Mouse (Mus musculus) Patski (cell line): ENCODE data around the gene Cdh4. TPM values are rescaled to one million over a fixed set of nuclear protein-coding genes. Genes with fewer than 3 reads are reported as not detected.

Experiments used
- ATAC-seq: fragments of 100-300 bp; one replicate; pipeline ENCODE4 v1.8.0; 2021
- CTCF ChIA-PET: fragments of 350-600 bp; sonication (Branson Sonifier 250); formaldehyde crosslinking; loops from one replicate; lab custom pipeline; 2022; ENCODE audit warnings: inconsistent platforms; lab: Charles Lee
- POLR2A ChIA-PET: fragments of 350-600 bp; sonication (Branson Sonifier 250); formaldehyde crosslinking; loops from one replicate; lab custom pipeline; 2022; ENCODE audit warnings: antibody characterized with exemption, inconsistent platforms; lab: Charles Lee
- DNase-seq: peaks from one replicate; pipeline ENCODE4 v3.0.0-alpha.2; 2011; ENCODE audit warnings: low read depth, low spot score
- H3K27me3 ChIP-seq: fragments of 371-371 bp; one replicate; pipeline ENCODE4 v1.5.1; 2021
- CTCF ChIP-seq: fragments of 100-300 bp; IDR thresholded peaks from one replicate; pipeline ENCODE4 v1.5.1; 2021
- in situ Hi-C: fragments of 300-500 bp; cut with MboI; formaldehyde crosslinking; loops from 3 replicates; pipeline ENCODE4 v1.11.1; 2018; ENCODE audit warnings: low pct_unique_long_range_greater_than_20kb, mixed read lengths
- polyA plus RNA-seq: library from polyadenylated mRNA; unstranded; gene quantifications from one replicate; pipeline ENCODE4 v1.2.3, GENCODE M21; 2021

Gene Cdh4
- polyA plus RNA-seq, 1 experiment from 2014 or later, result not detected

- ATAC-seq (no peak), DNase-seq (no peak)
Observed at GRCm38 (mm10) chr2:179828968-179829367, 386.7 kb downstream of the Cdh4 start.

GRCm38 (mm10) chr2:179829972-179830371 is 387.7 kb downstream of the Cdh4 start:
- ATAC-seq (no peak), DNase-seq (no peak)
- ChIA-PET CTCF (no interaction called here), POLR2A (no interaction called here)
- in situ Hi-C loops, result no loop called here
- H3K27me3 ChIP-seq, result peaks cover 2% of the 10 kb centered on the region
- no peak for TF ChIP-seq CTCF

More at GRCm38 (mm10) chr2:179828968-179829367, 386.7 kb downstream of the Cdh4 start:
- ChIA-PET POLR2A (no interaction called here), CTCF (no interaction called here)
- H3K27me3 ChIP-seq, result peaks cover 2% of the 10 kb centered on the region
- in situ Hi-C loops, result no loop called here
- TF ChIP-seq CTCF, result no peak

DNA sequence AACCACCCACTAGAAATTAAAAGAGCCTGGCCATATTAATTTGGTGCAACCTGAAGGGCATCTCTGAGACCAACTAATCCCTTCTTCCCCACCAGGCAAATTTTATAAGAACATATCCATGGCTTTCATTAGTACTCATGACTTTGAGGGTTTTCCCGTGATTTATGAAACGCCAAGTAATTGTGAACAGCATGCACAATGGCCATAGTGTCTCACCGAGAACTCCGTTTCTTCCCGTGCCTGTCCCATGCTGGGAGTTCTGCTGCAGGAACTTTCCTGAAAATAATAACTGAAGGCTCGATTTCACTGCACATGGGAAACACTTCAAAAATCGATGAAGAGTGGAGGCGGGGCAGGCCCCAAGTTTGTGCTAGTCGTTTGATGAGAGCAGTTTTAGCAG is 392.7 kb downstream of the Cdh4 start:
- ATAC-seq (no peak), DNase-seq (no peak)
- peaks cover 6% of the 10 kb centered on the region for H3K27me3 ChIP-seq
- TF ChIP-seq CTCF, result no peak
- in situ Hi-C loops, result no loop called here
- ChIA-PET POLR2A (no interaction called here), CTCF (interaction anchor here (1.7 kb wide), 1 partner anchor 26 kb away, joined by 4 read pairs; no protein-coding TSS in a partner anchor)

GRCm38 (mm10) chr2:179835570-179835969 is 393.3 kb downstream of the Cdh4 start:
- peaks cover 6% of the 10 kb centered on the region for H3K27me3 ChIP-seq
- ATAC-seq (no peak), DNase-seq (no peak)
- POLR2A ChIA-PET, result interaction anchor here (0.6 kb wide), 1 partner anchor 233 kb away, joined by 3 read pairs; no protein-coding TSS in a partner anchor
- in situ Hi-C loops, result no loop called here
- TF ChIP-seq CTCF, result no peak
- CTCF ChIA-PET, result interaction anchor here (0.8 to 1.7 kb wide), 2 partner anchors 27 to 28 kb away, joined by 3 to 4 read pairs; no protein-coding TSS in a partner anchor

DNA sequence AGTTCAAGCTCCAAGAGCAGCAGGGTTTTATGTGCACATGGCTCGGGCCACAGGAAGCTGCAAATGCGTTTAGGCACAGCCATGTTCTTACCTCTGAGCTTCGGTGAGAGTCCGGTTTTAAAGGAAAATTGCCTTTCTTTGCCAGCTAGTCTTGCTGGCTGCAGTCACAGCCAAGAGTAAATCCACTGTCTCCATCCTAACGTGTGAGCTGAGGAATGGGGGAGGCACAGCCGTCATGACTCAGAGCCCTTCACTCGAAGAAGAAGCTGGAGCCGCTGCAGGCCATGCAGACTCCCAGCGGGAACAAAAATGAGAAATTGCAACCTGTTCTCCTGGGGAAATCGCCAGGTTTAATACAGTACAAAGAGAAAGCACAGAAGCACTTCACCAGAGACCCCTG is 395.0 kb downstream of the Cdh4 start:
- ChIA-PET CTCF (no interaction called here), POLR2A (no interaction called here)
- DNase-seq, result no peak
- no peak for ATAC-seq
- in situ Hi-C loops, result no loop called here
- no peak for TF ChIP-seq CTCF
- H3K27me3 ChIP-seq, result peaks cover 6% of the 10 kb centered on the region

DNA sequence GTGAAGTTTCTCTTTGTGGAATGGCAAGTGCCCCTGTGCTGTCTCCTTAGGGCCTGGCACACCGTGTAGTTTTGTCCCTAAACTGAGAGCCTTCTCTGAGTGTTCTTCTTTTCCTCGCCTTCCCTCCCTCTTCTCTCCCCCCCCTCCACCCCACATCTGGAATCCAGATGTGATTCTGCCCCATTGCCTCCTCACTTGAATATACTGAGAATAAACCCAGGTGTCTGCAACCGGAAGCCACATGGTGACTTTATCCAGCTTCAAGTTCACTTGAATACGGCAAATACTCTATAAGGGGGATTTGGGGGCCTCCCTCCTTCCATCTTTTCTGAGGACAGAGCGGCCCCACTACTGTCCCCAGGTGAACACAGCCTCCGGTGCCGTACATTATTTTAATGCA is 395.8 kb downstream of the Cdh4 start:
- DNase-seq, result no peak
- H3K27me3 ChIP-seq, result peaks cover 6% of the 10 kb centered on the region
- ATAC-seq, result no peak
- TF ChIP-seq CTCF, result no peak
- ChIA-PET CTCF (no interaction called here), POLR2A (no interaction called here)
- in situ Hi-C loops, result no loop called here

DNA sequence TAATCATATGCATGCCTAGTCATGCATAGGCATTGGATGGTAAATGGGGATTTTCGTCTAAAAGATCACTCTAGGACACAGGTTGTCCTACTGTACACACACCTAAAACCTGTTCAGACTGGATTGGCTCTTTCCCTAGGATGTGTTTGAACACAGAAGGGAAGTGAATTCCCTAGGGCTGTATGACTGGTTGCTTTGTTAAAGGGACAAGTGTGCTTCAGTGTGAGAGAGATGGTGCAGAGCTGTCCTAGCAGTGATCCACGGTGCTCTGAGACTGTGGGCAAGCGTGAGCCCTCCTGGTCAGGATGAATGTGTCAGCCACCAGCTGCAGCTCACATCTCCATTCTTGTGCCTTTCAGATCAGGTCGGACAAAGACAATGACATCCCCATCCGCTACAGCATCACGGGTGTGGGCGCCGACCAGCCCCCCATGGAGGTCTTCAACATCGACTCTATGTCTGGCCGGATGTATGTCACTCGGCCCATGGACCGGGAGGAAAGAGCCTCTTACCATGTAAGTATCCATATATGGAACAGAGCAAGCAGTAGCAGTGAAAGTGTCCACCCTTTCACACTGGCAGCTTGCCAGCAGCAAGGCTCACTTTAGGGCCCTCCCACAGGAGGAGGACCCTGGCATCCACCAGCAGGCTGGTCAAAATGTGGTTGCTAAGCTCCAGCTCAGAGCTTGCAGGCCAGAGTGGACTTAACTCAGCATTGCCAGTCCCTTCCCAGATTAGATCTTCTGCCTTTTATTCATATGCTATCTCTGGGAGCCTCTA is 400.6 kb downstream of the Cdh4 start:
- ATAC-seq, result no peak
- in situ Hi-C loops, result no loop called here
- ChIA-PET POLR2A (no interaction called here), CTCF (no interaction called here)
- no peaks in the 10 kb centered on the region for H3K27me3 ChIP-seq
- no peak for DNase-seq
- TF ChIP-seq CTCF, result no peak

GRCm38 (mm10) chr2:179849732-179850131 is 407.5 kb downstream of the Cdh4 start:
- in situ Hi-C loops, result no loop called here
- DNase-seq (no peak), ATAC-seq (no peak)
- no peaks in the 10 kb centered on the region for H3K27me3 ChIP-seq
- no peak for TF ChIP-seq CTCF
- CTCF ChIA-PET, result no interaction called here
- POLR2A ChIA-PET, result interaction anchor here (0.6 kb wide), 1 partner anchor 147 kb away, joined by 3 read pairs; no protein-coding TSS in a partner anchor

GRCm38 (mm10) chr2:179852169-179852568 is 409.9 kb downstream of the Cdh4 start:
- DNase-seq (no peak), ATAC-seq (no peak)
- CTCF ChIA-PET, result no interaction called here
- in situ Hi-C loops, result no loop called here
- no peaks in the 10 kb centered on the region for H3K27me3 ChIP-seq
- no peak for TF ChIP-seq CTCF
- POLR2A ChIA-PET, result no interaction called here

DNA sequence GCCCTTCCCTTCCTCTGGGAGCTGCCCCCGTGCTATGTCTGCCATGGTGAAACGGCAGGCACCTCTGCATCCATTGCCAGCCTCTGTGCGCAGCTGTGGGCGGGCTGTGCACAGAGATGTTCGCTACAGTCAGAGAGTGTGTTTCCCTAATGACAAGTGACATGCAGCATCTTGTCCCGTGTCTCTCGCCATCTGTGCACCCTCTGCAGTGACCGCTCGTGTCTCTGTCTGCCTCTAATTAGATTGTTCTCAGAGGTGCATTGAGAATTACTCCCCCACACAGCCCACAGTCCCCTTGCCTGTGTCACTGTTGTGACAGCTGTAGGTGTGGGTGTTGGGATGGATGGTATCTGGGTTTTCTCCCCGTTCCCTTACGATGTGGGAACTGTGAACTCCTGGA is 410.6 kb downstream of the Cdh4 start:
- no peak for TF ChIP-seq CTCF
- ATAC-seq (no peak), DNase-seq (no peak)
- CTCF ChIA-PET, result no interaction called here
- in situ Hi-C loops, result no loop called here
- POLR2A ChIA-PET, result no interaction called here
- H3K27me3 ChIP-seq, result no peaks in the 10 kb centered on the region

DNA sequence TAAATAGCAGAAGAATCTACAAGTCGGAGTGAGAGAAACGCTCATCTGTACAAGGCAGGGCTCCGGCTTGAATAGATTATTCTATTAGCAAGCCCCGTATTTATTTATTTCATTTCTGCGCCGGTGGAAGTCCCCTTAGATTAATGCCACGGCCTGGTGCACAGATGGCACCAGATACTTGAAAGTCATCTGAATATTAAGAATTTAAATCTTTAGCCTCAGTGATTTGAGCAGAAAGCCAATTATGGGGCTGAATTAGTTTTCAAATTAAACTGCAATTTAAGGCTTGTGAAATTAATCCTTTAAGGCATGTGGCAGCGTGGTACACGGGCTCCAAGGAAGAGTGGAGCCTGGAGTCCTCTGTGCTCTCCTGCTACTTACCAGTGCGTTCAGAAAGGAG is 411.7 kb downstream of the Cdh4 start:
- no peaks in the 10 kb centered on the region for H3K27me3 ChIP-seq
- no peak for TF ChIP-seq CTCF
- ChIA-PET POLR2A (no interaction called here), CTCF (no interaction called here)
- no peak for ATAC-seq
- in situ Hi-C loops, result no loop called here
- DNase-seq, result no peak
